Mouse (Mus musculus): Measurements from ENCODE around the gene Rasl10a.

DNA sequence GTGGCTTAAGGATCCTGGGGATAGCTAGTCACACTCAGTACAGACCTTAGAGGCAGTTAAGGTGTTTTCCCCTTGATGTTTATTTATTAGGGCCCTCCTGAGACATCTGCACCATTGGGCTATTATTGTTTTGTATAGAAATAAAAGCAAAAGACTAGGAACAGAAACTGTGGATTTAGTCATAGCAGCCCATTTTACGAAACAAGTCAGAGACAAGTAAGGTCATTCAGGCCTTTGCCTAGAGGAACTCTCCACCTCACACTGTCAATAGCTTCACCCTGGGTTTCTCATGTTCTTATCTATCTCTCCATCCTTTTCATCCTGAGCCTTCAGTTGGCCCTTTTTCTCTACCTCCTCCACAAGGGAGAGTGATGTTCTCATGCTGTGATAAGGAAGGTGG is 32.8 kb upstream of the Rasl10a start:
- no peak for TF ChIP-seq CTCF (IDR thresholded peaks at IDR 0.05; ENCODE audit: low read depth)
- no peak for TF ChIP-seq EP300 (optimal IDR thresholded peaks at IDR 0.05)
